ENCODE assay signal across 8 mouse cellular contexts in genomic region chr11:95586751-95587422, GRCm38 (mm10). TPM values are rescaled to one million over a fixed set of nuclear protein-coding genes. Genes with fewer than 3 reads are reported as not detected.
DNase-seq lines count a peak whose midpoint lies in the region; ATAC-seq lines count a peak whose summit lies in the region.

No protein-coding gene starts in this region.

- peak; percentile 7; the same call in 1 of the 2 replicates for ATAC-seq in kidney, embryonic 16.5 days (ENCODE audit: low FRiP score, low TSS enrichment)
- ATAC-seq in embryonic facial prominence, embryonic 14.5 days (ENCODE audit: low read depth): 0 out of 2 replicates have a peak, but pooled peaks have one; percentile 7
- ATAC-seq in intestine, embryonic 15.5 days: no peak; the same call in 1 of the 2 replicates
- peak; percentile 39 for ATAC-seq in neural tube, embryonic 11.5 days (ENCODE audit: insufficient read depth, low FRiP score, low TSS enrichment)
- no peak for ATAC-seq in erythroid progenitor cell, adult 5-6 weeks (replicated peaks; ENCODE audit: low FRiP score, poor library complexity, severe bottlenecking)

- peaks cover 39% of the 10 kb centered on the region for H3K4me1 ChIP-seq in kidney, embryonic 16.5 days (ENCODE audit: insufficient read depth, low read length)
- H3K4me1 ChIP-seq in embryonic facial prominence, embryonic 14.5 days (ENCODE audit: control insufficient read depth, insufficient read depth, low read length): peaks cover 33% of the 10 kb centered on the region
- peaks cover 34% of the 10 kb centered on the region for H3K4me1 ChIP-seq in intestine, embryonic 15.5 days (replicated peaks)
- peaks cover 32% of the 10 kb centered on the region for H3K4me1 ChIP-seq in neural tube, embryonic 11.5 days (ENCODE audit: control insufficient read depth, insufficient read depth, low read length)

- no peaks in the 10 kb centered on the region for H3K36me3 ChIP-seq in kidney, embryonic 16.5 days (ENCODE audit: insufficient read depth, low read length)
- H3K36me3 ChIP-seq in embryonic facial prominence, embryonic 14.5 days (ENCODE audit: control insufficient read depth, insufficient read depth, low read length): no peaks in the 10 kb centered on the region
- H3K36me3 ChIP-seq in intestine, embryonic 15.5 days: no peaks in the 10 kb centered on the region
- no peaks in the 10 kb centered on the region for H3K36me3 ChIP-seq in neural tube, embryonic 11.5 days (ENCODE audit: control insufficient read depth, insufficient read depth, low read length)

- no peaks in the 10 kb centered on the region for H3K9me3 ChIP-seq in kidney, embryonic 16.5 days (ENCODE audit: low read length)
- H3K9me3 ChIP-seq in embryonic facial prominence, embryonic 14.5 days (ENCODE audit: control insufficient read depth, low read length): no peaks in the 10 kb centered on the region
- no peaks in the 10 kb centered on the region for H3K9me3 ChIP-seq in intestine, embryonic 15.5 days
- H3K9me3 ChIP-seq in neural tube, embryonic 11.5 days (ENCODE audit: control insufficient read depth, low read length): no peaks in the 10 kb centered on the region

- DNase-seq in kidney, adult 8-10 months: no peak
- no peak for DNase-seq in embryonic facial prominence, embryonic 14.5 days (ENCODE audit: low spot score)
- DNase-seq in neural tube, embryonic 11.5 days (ENCODE audit: low spot score): no peak
- DNase-seq in cerebellum, adult 18-20 months: no peak
- no peak for DNase-seq in layer of hippocampus, adult 18-20 months (ENCODE audit: low spot score in 2 of 2)

- H3K4me2 ChIP-seq in kidney, embryonic 16.5 days (replicated peaks; ENCODE audit: low read depth, low read length): peak overlapping the region; percentile 84
- H3K4me2 ChIP-seq in embryonic facial prominence, embryonic 14.5 days (ENCODE audit: low read depth, low read length): peak overlapping the region; percentile 81
- peak overlapping the region; percentile 88 for H3K4me2 ChIP-seq in intestine, embryonic 15.5 days (replicated peaks)
- H3K4me2 ChIP-seq in neural tube, embryonic 11.5 days (ENCODE audit: low read depth): peak overlapping the region; percentile 71

- under 1% methylated on average over 27 of the region's 27 CpGs for WGBS in kidney, embryonic 16.5 days
- WGBS in embryonic facial prominence, embryonic 14.5 days: 3% methylated on average over 27 of the region's 27 CpGs
- under 1% methylated on average over 27 of the region's 27 CpGs for WGBS in intestine, embryonic 15.5 days
- WGBS in neural tube, embryonic 11.5 days: under 1% methylated on average over 27 of the region's 27 CpGs

- no peak overlapping the region for H3K27ac ChIP-seq in kidney, embryonic 16.5 days (ENCODE audit: low read length)
- no peak overlapping the region for H3K27ac ChIP-seq in embryonic facial prominence, embryonic 14.5 days (replicated peaks; ENCODE audit: low read depth, low read length)
- H3K27ac ChIP-seq in intestine, embryonic 15.5 days: no peak overlapping the region
- peak overlapping the region; percentile 74 for H3K27ac ChIP-seq in neural tube, embryonic 11.5 days (ENCODE audit: low read depth, low read length)

- peak overlapping the region; percentile 64 for H3K9ac ChIP-seq in kidney, embryonic 16.5 days (replicated peaks; ENCODE audit: low read length)
- H3K9ac ChIP-seq in embryonic facial prominence, embryonic 14.5 days (ENCODE audit: low read depth, low read length): peak overlapping the region; percentile 53
- peak overlapping the region; percentile 47 for H3K9ac ChIP-seq in intestine, embryonic 15.5 days
- peak overlapping the region; percentile 65 for H3K9ac ChIP-seq in neural tube, embryonic 11.5 days (ENCODE audit: low read length)

- peak overlapping the region; percentile 51 for H3K4me3 ChIP-seq in kidney, embryonic 16.5 days (ENCODE audit: low read length)
- H3K4me3 ChIP-seq in embryonic facial prominence, embryonic 14.5 days (ENCODE audit: low read depth, low read length): peak overlapping the region; percentile 49
- H3K4me3 ChIP-seq in intestine, embryonic 15.5 days (replicated peaks): peak overlapping the region; percentile 40
- peak overlapping the region; percentile 48 for H3K4me3 ChIP-seq in neural tube, embryonic 11.5 days (ENCODE audit: low read depth, low read length)

- H3K27me3 ChIP-seq in kidney, embryonic 16.5 days (ENCODE audit: insufficient read depth, low read length): peaks cover 45% of the 10 kb centered on the region
- H3K27me3 ChIP-seq in embryonic facial prominence, embryonic 14.5 days (replicated peaks; ENCODE audit: control insufficient read depth, insufficient read depth, low read length): peaks cover 44% of the 10 kb centered on the region
- H3K27me3 ChIP-seq in intestine, embryonic 15.5 days (replicated peaks): peaks cover 67% of the 10 kb centered on the region
- peaks cover 29% of the 10 kb centered on the region for H3K27me3 ChIP-seq in neural tube, embryonic 11.5 days (ENCODE audit: control insufficient read depth, insufficient read depth, low read length)

RNA-seq across cellular contexts. Expression of gene Ngfr, which starts 0.6 kb away (rescaled TPM):
- polyA plus RNA-seq in kidney, embryonic 16.5 days (2015; fragmentation: Nextera tagmentation; extraction: Ambion mirVana): 29.7 and 29.9 TPM in 2 replicates
- 47.5 and 58.7 TPM in 2 replicates for polyA plus RNA-seq in embryonic facial prominence, embryonic 14.5 days (2014; fragmentation: Nextera tagmentation; extraction: Ambion mirVana)
- polyA plus RNA-seq in intestine, embryonic 15.5 days (2015; fragmentation: Nextera tagmentation; extraction: Ambion mirVana): 14.5 and 15.8 TPM in 2 replicates
- 92.0 and 97.6 TPM in 2 replicates for polyA plus RNA-seq in neural tube, embryonic 11.5 days (2014; fragmentation: Nextera tagmentation; extraction: Ambion mirVana)
- not detected in 2 replicates for total RNA-seq in erythroid progenitor cell, adult 5-6 weeks (2015; ENCODE audit: low replicate concordance)
- not detected in 2 replicates for total RNA-seq in erythroid progenitor cell, adult 5-6 weeks (2017; ENCODE audit: low replicate concordance)
- total RNA-seq in layer of hippocampus, adult 18-20 months (2021): 1 to 10 TPM; 1.8 to 1.9 TPM

Comparison
In these comparisons a context has a peak if more than half of its experiments do, and no peak if none do; other contexts are left out.
1. ATAC-seq: peak in kidney, embryonic 16.5 days (single experiment), embryonic facial prominence, embryonic 14.5 days (single experiment) and neural tube, embryonic 11.5 days (single experiment); none in intestine, embryonic 15.5 days (single experiment) and erythroid progenitor cell, adult 5-6 weeks (single experiment).
2. Peak in every context shown above with its lines, with median percentiles within 50 percentile points of each other: H3K4me2 ChIP-seq, H3K4me3 ChIP-seq and H3K9ac ChIP-seq.